10 mouse cellular contexts compared by ENCODE assay signal in genomic region chr2:173171956-173172355, GRCm38 (mm10). TPM values are rescaled to one million over a fixed set of nuclear protein-coding genes. Genes with fewer than 3 reads are reported as not detected.
A peak's percentile ranks its signal among the peaks of the same experiment; 100 is the strongest.
DNase-seq lines count a peak whose midpoint lies in the region; ATAC-seq lines count a peak whose summit lies in the region.
"Had no signal": no experiment of that assay in that cellular context is flagged by ENCODE, and none has a peak within 500 bp of the region (broad histone marks: within the 10 kb centered on the region; RNA-seq: fewer than 3 reads in every experiment).

No protein-coding gene starts in this region.

- no peaks in the 10 kb centered on the region for H3K36me3 ChIP-seq in forebrain, embryonic 10.5 days (replicated peaks)
- H3K36me3 ChIP-seq in forebrain, embryonic 15.5 days: no peaks in the 10 kb centered on the region
- no peaks in the 10 kb centered on the region for H3K36me3 ChIP-seq in liver, embryonic 13.5 days

- peak overlapping the region; percentile 89 for H3K27ac ChIP-seq in forebrain, embryonic 10.5 days
- no peak overlapping the region for H3K27ac ChIP-seq in forebrain, embryonic 15.5 days (replicated peaks)
- H3K27ac ChIP-seq in liver, embryonic 13.5 days: no peak overlapping the region

- peak overlapping the region; percentile 39; the same call in 1 of the 2 replicates for H3K4me3 ChIP-seq in forebrain, embryonic 10.5 days
- no peak overlapping the region for H3K4me3 ChIP-seq in forebrain, embryonic 15.5 days
- no peak overlapping the region for H3K4me3 ChIP-seq in liver, embryonic 13.5 days (replicated peaks)

- H3K9me3 ChIP-seq in forebrain, embryonic 10.5 days: peaks cover 7% of the 10 kb centered on the region; the same call in 1 of the 2 replicates
- H3K9me3 ChIP-seq in forebrain, embryonic 15.5 days: no peaks in the 10 kb centered on the region
- H3K9me3 ChIP-seq in liver, embryonic 13.5 days (replicated peaks): 0 out of 2 replicates have a peak, but pooled peaks cover 4% of the 10 kb centered on the region

- H3K27me3 ChIP-seq in forebrain, embryonic 10.5 days (ENCODE audit: poor library complexity, severe bottlenecking): peaks cover 44% of the 10 kb centered on the region
- 0 out of 2 replicates have a peak, but pooled peaks cover 3% of the 10 kb centered on the region for H3K27me3 ChIP-seq in forebrain, embryonic 15.5 days
- H3K27me3 ChIP-seq in liver, embryonic 13.5 days: peaks cover 43% of the 10 kb centered on the region

- DNase-seq in forebrain, embryonic 10.5 days (ENCODE audit: extremely low spot score, low spot score): no peak
- DNase-seq in ovary, postnatal 36 days (ENCODE audit: low spot score): peak; percentile 11
- DNase-seq in ovary, postnatal 14 days (ENCODE audit: low spot score): no peak
- DNase-seq in liver, embryonic 13.5 days: no peak
- no peak for DNase-seq in spleen, adult 12 weeks (ENCODE audit: low spot score)
- DNase-seq in left cerebral cortex, adult 9 months (ENCODE audit: low spot score in 2 of 2): no peak
- DNase-seq: cerebellum, adult 9-10 months had no signal

- peaks cover 39% of the 10 kb centered on the region for H3K4me1 ChIP-seq in forebrain, embryonic 10.5 days
- H3K4me1 ChIP-seq in forebrain, embryonic 15.5 days: peaks cover 33% of the 10 kb centered on the region
- peaks cover 36% of the 10 kb centered on the region for H3K4me1 ChIP-seq in liver, embryonic 13.5 days (replicated peaks)

- no peak overlapping the region for H3K9ac ChIP-seq in forebrain, embryonic 15.5 days (replicated peaks)
- H3K9ac ChIP-seq in liver, embryonic 13.5 days: no peak overlapping the region

- no peak for ATAC-seq in forebrain, embryonic 15.5 days (replicated peaks)
- ATAC-seq in liver, embryonic 13.5 days (ENCODE audit: low read depth): no peak
- ATAC-seq in frontal cortex, adult (ENCODE audit: low TSS enrichment): no peak

- no peak overlapping the region for H3K4me2 ChIP-seq in forebrain, embryonic 15.5 days (replicated peaks)
- H3K4me2 ChIP-seq in liver, embryonic 13.5 days: 0 out of 2 replicates have a peak overlapping the region, but pooled peaks have one; percentile 24

- WGBS in forebrain, embryonic 10.5 days: 93% methylated on average over 5 of the region's 5 CpGs
- WGBS in forebrain, embryonic 15.5 days: 87% methylated on average over 5 of the region's 5 CpGs
- WGBS in liver, embryonic 13.5 days (ENCODE audit: insufficient replicate concordance): 40% methylated on average over 5 of the region's 5 CpGs

RNA-seq across cellular contexts. Expression of gene Pck1, which starts 19.1 kb away (rescaled TPM):
- not detected in 2 replicates for polyA plus RNA-seq in forebrain, embryonic 10.5 days (2016; fragmentation: Nextera tagmentation; extraction: Ambion mirVana)
- not detected in 2 replicates for polyA plus RNA-seq in forebrain, embryonic 15.5 days (2015; fragmentation: Nextera tagmentation; extraction: Ambion mirVana)
- 0.22 and 0.24 TPM in 2 replicates for polyA plus RNA-seq in liver, embryonic 13.5 days (2015; fragmentation: Nextera tagmentation; extraction: Ambion mirVana)

RNA-seq across cellular contexts. Expression of gene Zbp1, which starts 46.8 kb away (rescaled TPM):
- not detected in 2 replicates for polyA plus RNA-seq in forebrain, embryonic 10.5 days (2016; fragmentation: Nextera tagmentation; extraction: Ambion mirVana)
- polyA plus RNA-seq in forebrain, embryonic 15.5 days (2015; fragmentation: Nextera tagmentation; extraction: Ambion mirVana): 0.11 and 0.23 TPM in 2 replicates
- 0.73 and 0.87 TPM in 2 replicates for polyA plus RNA-seq in liver, embryonic 13.5 days (2015; fragmentation: Nextera tagmentation; extraction: Ambion mirVana)

RNA-seq across cellular contexts. Expression of gene Ctcfl, which starts 52.6 kb away (rescaled TPM):
- 0.04 and 0.07 TPM in 2 replicates for polyA plus RNA-seq in forebrain, embryonic 10.5 days (2016; fragmentation: Nextera tagmentation; extraction: Ambion mirVana)
- polyA plus RNA-seq in forebrain, embryonic 15.5 days (2015; fragmentation: Nextera tagmentation; extraction: Ambion mirVana): 0.06 TPM in 1 of 2 replicates, not detected in the other
- polyA plus RNA-seq in liver, embryonic 13.5 days (2015; fragmentation: Nextera tagmentation; extraction: Ambion mirVana): 0.02 and 0.05 TPM in 2 replicates
- polyA plus RNA-seq: spleen, adult 2 months had no signal
